Mouse (Mus musculus) forebrain, embryonic 11.5 days (tissue): ENCODE measurements around the gene Zfand3. TPM values are rescaled to one million over a fixed set of nuclear protein-coding genes. Genes with fewer than 3 reads are reported as not detected.

Experiments
- ATAC-seq: fragments of 200-750 bp; cut with Nextera tagmentation; replicated peaks from 2 replicates; pipeline ENCODE4 v1.8.0; 2017; ENCODE audit warnings: moderate TSS enrichment; ENCODE audit not compliant: low FRiP score
- DNase-seq: peaks from one replicate; pipeline ENCODE4 v3.0.0-alpha.2; 2017; ENCODE audit warnings: low spot score
- H3K27ac ChIP-seq: fragments of 300-500 bp; sonication (generic); 2 replicates; pipeline ENCODE4 v1.5.1; 2014; ENCODE audit warnings: low read depth, low read length
- H3K27me3 ChIP-seq: fragments of 300-500 bp; sonication (generic); 2 replicates; pipeline ENCODE4 v1.6.1; 2014; ENCODE audit warnings: mild to moderate bottlenecking, low read length, mixed read lengths; ENCODE audit not compliant: control insufficient read depth, insufficient read depth
- H3K36me3 ChIP-seq: fragments of 300-500 bp; sonication (generic); 2 replicates; pipeline ENCODE4 v1.6.1; 2014; ENCODE audit warnings: mild to moderate bottlenecking, low read length, moderate library complexity, mixed read lengths; ENCODE audit not compliant: control insufficient read depth, insufficient read depth
- H3K4me1 ChIP-seq: fragments of 300-500 bp; sonication (generic); replicated peaks from 2 replicates; pipeline ENCODE4 v1.6.1; 2014; ENCODE audit warnings: low read length, mixed read lengths; ENCODE audit not compliant: control insufficient read depth, insufficient read depth
- H3K4me2 ChIP-seq: fragments of 300-500 bp; sonication (generic); 2 replicates; pipeline ENCODE4 v1.6.1; 2014; ENCODE audit warnings: low read depth, mild to moderate bottlenecking, low read length, moderate library complexity, mixed read lengths; ENCODE audit not compliant: severe bottlenecking
- H3K4me3 ChIP-seq: fragments of 300-500 bp; sonication (generic); 2 replicates; pipeline ENCODE4 v1.5.1; 2014; ENCODE audit warnings: low read depth, low read length
- H3K9ac ChIP-seq: fragments of 300-500 bp; sonication (generic); 2 replicates; pipeline ENCODE4 v1.6.1; 2014; ENCODE audit warnings: low read length
- H3K9me3 ChIP-seq: fragments of 300-500 bp; sonication (generic); 2 replicates; pipeline ENCODE4 v1.6.1; 2016; ENCODE audit warnings: low read length, mixed read lengths; ENCODE audit not compliant: control insufficient read depth
- WGBS: fragments of 180-500 bp; shearing (Covaris S2); extraction: QIAGEN DNeasy Blood & Tissue Kit; methylation state at CpG from one replicate; pipeline ENCODE4 v1.1.7; 2014; 5-methylcytosine and 5-hydroxymethylcytosine counted together
- polyA plus RNA-seq: library from polyadenylated mRNA; unstranded; fragments of >200 nt; fragmentation: Nextera tagmentation; extraction: Ambion mirVana; gene quantifications from 2 replicates; pipeline ENCODE4 v1.2.1, GENCODE M21; 2014

The Zfand3 gene
- polyA plus RNA-seq, 1 experiment from 2014 or later, result 55.8 TPM

DNA sequence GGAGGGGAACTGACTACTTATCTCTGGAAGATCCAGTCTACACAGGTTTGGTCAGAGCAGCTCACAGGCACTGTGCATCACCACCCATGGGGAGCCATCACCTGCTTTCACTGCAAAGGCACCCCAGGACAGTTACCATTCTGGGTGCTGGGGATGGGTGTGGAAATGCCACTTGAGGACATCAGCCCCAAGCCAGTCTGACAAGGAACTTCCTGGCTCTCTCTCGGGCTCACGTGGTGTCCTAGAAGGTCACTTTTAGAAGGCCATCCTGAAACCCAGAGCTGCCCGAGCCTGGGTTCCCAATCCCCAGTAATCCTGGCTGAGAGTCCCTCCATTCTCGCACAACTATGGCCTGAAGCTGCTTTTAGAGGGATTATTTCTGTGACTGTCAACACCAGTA lies 211.2 kb downstream of the Zfand3 start:
- no peak for ATAC-seq
- no peaks in the 10 kb centered on the region for H3K4me1 ChIP-seq
- no peak overlapping the region for H3K4me2 ChIP-seq
- no peaks in the 10 kb centered on the region for H3K27me3 ChIP-seq
- WGBS, result 69% methylated on average over 4 of the region's 4 CpGs
- no peaks in the 10 kb centered on the region for H3K9me3 ChIP-seq
- H3K27ac ChIP-seq, result no peak overlapping the region
- no peak for DNase-seq
- no peak overlapping the region for H3K4me3 ChIP-seq
- H3K36me3 ChIP-seq, result no peaks in the 10 kb centered on the region; the same call in 1 of the 2 replicates
- no peak overlapping the region; the same call in 1 of the 2 replicates for H3K9ac ChIP-seq

DNA sequence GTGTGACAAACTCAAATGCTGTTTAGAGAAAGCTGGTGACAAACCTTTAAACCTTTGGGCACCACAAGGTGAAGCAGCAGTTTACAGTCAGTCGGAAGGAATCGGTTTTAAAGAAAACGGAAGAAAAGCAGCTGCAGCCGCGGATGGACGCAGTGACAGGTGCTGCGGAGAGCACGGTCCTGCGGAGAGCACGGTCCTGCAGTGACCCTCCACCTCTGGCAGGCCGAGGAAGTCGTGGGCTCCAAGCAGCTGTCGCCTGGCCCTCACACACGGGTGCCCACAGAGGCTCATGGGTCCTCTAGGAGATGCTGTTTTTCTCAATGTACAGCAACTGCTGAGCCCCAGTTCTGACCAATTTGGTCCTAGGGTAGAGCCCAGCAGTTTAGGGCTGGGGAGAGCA lies 217.1 kb downstream of the Zfand3 start:
- Histone ChIP-seq H3K27me3 (no peaks in the 10 kb centered on the region), H3K9me3 (no peaks in the 10 kb centered on the region), H3K4me2 (no peak overlapping the region), H3K4me3 (no peak overlapping the region), H3K4me1 (peaks cover 13% of the 10 kb centered on the region; the same call in 1 of the 2 replicates), H3K27ac (no peak overlapping the region), H3K36me3 (no peaks in the 10 kb centered on the region; the same call in 1 of the 2 replicates), H3K9ac (no peak overlapping the region)
- 80% methylated on average over 14 of the region's 14 CpGs for WGBS
- ATAC-seq, result no peak
- no peak for DNase-seq

DNA sequence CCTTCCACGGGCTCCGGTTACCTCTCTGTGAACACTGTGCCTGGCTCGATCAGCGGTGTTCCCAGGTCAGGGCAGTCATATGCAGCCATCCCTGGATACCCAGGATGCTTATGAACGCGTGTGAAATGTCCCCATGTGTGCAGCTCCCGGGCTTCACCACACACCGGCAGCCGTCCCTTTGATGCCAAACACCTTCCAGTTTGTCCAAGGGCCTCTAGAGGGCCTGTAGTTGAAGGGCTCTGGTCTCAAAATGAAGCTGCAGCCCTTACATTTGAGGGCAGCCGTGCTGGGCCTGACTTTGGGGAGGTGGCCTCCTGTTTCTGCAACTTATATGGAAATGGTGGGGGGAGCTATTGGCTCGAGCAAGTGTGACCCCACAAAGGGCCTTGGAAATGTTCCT lies 217.8 kb downstream of the Zfand3 start:
- Histone ChIP-seq H3K4me2 (no peak overlapping the region), H3K4me3 (no peak overlapping the region), H3K9ac (no peak overlapping the region), H3K4me1 (peaks cover 13% of the 10 kb centered on the region; the same call in 1 of the 2 replicates), H3K27me3 (no peaks in the 10 kb centered on the region), H3K9me3 (no peaks in the 10 kb centered on the region), H3K36me3 (no peaks in the 10 kb centered on the region; the same call in 1 of the 2 replicates), H3K27ac (no peak overlapping the region)
- DNase-seq, result no peak
- no peak for ATAC-seq
- 77% methylated on average over 11 of the region's 11 CpGs for WGBS

DNA sequence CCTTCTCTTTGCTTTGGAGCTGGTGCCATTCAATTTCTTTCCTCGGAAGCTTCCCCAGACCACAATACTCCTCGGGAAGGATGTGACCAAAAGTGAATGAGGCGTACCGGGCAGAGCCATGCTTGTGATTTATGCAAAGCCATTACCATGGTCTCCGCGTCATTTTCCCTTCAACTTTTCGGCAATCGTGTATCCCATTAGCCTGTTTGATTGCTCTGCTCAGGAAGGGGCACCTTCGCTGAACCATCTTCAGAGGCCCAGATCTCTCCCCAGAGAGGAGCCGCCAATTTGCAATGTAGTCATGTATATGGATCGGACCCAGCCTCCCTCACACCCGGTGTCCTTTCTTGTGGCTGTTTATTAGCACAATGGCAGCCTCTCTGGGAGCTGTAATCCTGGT lies 218.3 kb downstream of the Zfand3 start:
- WGBS, result 66% methylated on average over 12 of the region's 12 CpGs
- Histone ChIP-seq H3K4me3 (no peak overlapping the region), H3K27me3 (no peaks in the 10 kb centered on the region), H3K27ac (no peak overlapping the region), H3K9me3 (no peaks in the 10 kb centered on the region), H3K36me3 (no peaks in the 10 kb centered on the region; the same call in 1 of the 2 replicates), H3K9ac (no peak overlapping the region), H3K4me1 (peaks cover 13% of the 10 kb centered on the region; the same call in 1 of the 2 replicates), H3K4me2 (no peak overlapping the region)
- ATAC-seq (no peak), DNase-seq (no peak)

DNA sequence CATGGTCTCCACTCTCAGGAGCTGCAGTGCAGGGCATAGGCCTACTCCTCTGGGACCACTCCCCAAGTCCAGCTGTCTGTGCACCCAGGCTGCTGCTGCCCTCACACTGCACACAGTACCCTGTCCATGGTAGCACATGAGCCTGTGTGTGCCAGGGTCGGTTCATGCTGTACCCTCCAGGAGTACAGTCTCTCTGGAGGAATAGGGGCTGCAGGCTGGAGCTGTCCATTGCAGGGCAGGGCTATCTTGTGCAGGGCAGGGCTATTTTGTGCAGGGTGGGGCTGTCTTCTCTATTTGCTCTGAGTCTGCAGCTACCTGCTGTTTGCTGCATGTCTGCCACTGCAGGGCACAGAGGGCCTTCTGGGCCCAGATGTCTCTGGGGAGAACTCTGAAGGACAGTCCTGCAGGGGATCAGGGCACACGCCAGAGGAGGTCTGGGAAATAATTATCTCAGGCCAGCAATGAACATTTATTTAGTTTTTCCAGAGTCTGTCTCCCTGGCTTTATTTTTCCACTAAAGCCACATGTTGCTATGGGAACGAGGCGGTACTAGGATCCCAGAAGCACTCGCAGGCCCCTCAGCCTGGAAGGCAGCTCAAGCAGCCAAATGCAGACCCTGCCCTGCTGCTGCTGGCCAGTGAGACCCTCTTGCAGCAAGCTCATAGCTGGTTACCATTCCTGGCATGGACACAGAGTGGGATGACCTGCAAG lies 220.7 kb downstream of the Zfand3 start:
- Histone ChIP-seq H3K9ac (no peak overlapping the region; the same call in 1 of the 2 replicates), H3K36me3 (no peaks in the 10 kb centered on the region), H3K27me3 (no peaks in the 10 kb centered on the region), H3K4me2 (no peak overlapping the region), H3K4me3 (no peak overlapping the region), H3K4me1 (peaks cover 13% of the 10 kb centered on the region; the same call in 1 of the 2 replicates), H3K9me3 (no peaks in the 10 kb centered on the region), H3K27ac (no peak overlapping the region; the same call in 1 of the 2 replicates)
- ATAC-seq (no peak), DNase-seq (no peak)
- WGBS, result 43% methylated on average over 5 of the region's 5 CpGs

DNA sequence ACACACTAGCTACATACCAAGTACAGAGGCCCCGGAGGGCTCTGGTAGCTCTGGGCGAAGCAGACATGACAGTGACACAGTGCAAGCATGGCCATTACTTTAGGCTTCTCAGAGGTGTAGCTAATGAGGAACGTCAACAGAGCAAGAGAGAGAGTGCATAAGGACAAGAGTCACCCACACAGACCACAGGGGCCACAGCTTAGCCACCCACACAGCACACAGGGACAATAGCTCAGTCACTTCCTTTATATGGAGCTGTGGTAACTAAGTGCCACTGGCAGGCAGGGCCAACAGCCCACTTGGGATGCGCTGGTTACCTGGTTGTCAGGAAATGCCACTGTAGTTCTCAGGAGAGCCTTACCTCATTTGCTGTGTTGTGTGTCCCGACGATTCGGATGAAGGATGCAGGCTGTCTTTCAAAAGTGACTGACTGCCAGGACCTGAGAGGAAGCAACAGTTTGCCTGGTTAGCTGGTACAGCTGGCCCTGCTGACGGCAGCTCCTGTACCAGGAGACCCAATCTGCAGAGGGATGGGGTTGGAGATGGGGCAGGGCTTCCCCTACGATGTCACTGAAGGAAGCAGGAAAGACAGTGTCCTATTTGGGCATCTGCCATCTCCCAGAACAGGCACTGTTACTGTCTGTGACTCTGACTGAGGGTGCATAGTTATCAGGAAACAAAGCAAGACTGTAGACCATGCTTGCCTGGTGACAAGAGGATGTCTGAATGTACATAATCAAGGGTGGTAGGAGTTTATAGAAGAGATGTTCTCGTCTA lies 224.1 kb downstream of the Zfand3 start:
- Histone ChIP-seq H3K4me2 (no peak overlapping the region), H3K27me3 (no peaks in the 10 kb centered on the region), H3K27ac (no peak overlapping the region), H3K4me1 (peaks cover 10% of the 10 kb centered on the region; the same call in 1 of the 2 replicates), H3K4me3 (no peak overlapping the region), H3K9ac (no peak overlapping the region; the same call in 1 of the 2 replicates), H3K9me3 (no peaks in the 10 kb centered on the region), H3K36me3 (no peaks in the 10 kb centered on the region)
- 91% methylated on average over 10 of the region's 10 CpGs for WGBS
- ATAC-seq (no peak), DNase-seq (no peak)

DNA sequence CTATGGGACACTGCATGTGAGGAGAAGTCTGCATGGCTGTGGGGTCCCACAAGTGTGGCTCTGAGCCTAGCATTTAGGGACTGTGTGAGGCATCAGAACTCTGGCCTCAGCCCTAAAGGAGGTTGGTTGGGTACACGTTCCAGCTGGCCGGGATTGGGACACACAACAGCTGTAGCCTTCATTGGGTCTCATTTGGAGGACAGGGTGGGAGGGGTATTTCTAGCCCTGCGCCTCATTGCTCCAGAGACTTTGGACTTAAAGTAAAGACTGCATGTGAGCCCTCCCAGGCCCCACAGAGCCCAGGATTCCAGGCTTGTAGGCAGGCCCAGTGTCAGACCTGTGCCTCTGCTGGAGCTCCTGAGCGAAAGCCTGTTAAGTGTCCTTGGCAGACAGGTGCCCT lies 225.9 kb downstream of the Zfand3 start:
- no peaks in the 10 kb centered on the region for H3K27me3 ChIP-seq
- no peak for DNase-seq
- H3K9ac ChIP-seq, result no peak overlapping the region
- H3K4me2 ChIP-seq, result no peak overlapping the region
- H3K36me3 ChIP-seq, result no peaks in the 10 kb centered on the region
- peaks cover 4% of the 10 kb centered on the region; the same call in 1 of the 2 replicates for H3K4me1 ChIP-seq
- no peak overlapping the region for H3K27ac ChIP-seq
- no peak overlapping the region for H3K4me3 ChIP-seq
- no peak for ATAC-seq
- WGBS, result 96% methylated on average over 4 of the region's 4 CpGs
- no peaks in the 10 kb centered on the region for H3K9me3 ChIP-seq

DNA sequence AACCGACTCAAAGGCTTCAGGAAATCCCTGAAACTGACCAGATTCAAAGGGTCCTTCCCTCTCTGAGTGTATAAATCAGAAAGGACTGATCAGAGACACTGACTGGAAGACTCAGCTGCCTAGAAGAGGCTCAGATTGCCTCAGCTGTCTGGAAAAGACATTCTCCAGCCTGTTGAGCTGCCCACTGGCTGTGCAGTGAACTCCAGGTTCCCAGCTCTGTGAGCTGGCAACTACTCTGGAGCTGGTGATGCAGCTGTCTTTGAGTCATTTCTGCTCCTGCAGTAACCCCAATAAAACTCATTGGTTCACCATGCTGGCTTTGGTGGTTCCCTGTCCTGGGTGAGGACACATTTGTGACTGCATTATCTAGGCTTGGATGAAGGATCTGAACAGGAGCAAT lies 226.9 kb downstream of the Zfand3 start:
- Histone ChIP-seq H3K4me1 (no peaks in the 10 kb centered on the region), H3K27ac (no peak overlapping the region), H3K9me3 (no peaks in the 10 kb centered on the region), H3K27me3 (no peaks in the 10 kb centered on the region), H3K4me3 (no peak overlapping the region), H3K36me3 (no peaks in the 10 kb centered on the region), H3K4me2 (no peak overlapping the region), H3K9ac (no peak overlapping the region)
- DNase-seq, result no peak
- 91% methylated on average over 1 of the region's 1 CpGs for WGBS
- ATAC-seq, result no peak
